Mouse (Mus musculus): ENCODE results near the gene Ugt1a6b. TPM values are rescaled to one million over a fixed set of nuclear protein-coding genes. Genes with fewer than 3 reads are reported as not detected.

Ugt1a6b gene
- polyA plus RNA-seq, 1 experiment from 2014 or later: 0.13 TPM

DNA sequence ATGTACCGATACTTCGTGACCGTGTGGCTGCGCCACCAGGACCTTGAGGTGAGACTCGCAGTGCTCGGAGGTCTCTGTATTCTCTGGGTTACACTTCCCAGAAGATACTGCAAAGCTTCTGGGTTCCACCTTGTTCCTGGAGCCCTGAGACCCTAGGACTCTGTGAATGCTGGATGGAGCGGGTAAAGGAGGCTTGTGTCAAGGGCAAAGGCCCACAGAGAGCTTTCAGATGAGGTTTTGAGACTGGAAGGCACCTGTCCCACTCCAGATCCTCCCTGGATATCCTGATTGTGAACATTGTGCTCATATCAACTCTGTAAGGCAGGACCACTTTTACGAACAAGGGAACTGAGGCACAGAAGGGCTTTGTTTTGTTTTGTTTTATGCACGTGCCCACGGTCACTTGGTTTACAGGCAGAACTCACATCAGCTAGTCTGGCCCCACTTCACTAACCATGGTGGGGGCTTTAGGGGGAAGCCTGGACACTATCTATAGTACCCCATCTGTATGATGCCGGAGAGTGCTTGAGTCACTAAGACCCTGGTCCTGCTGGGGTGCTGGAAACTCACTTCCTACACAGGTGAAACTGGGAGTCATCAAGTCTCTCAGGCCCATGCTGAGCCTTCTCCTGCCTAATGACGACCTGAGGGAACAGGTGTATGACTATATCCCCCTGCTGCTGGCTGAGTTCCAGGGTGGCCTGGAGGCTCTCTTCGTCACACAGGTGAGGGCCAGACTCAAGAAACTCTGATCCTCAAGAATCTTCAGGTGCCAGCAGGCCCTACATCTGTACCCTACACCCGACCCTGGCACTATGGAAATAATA is 130.6 kb downstream of the Ugt1a6b start:
- Histone ChIP-seq H3K27ac (replicated peaks; ENCODE audit: low read depth, low read length) (no peak overlapping the region), H3K4me3 (replicated peaks; ENCODE audit: low read depth, low read length) (no peak overlapping the region), H3K27me3 (ENCODE audit: control insufficient read depth, insufficient read depth, low read length) (no peaks in the 10 kb centered on the region), H3K9me3 (ENCODE audit: control insufficient read depth, low read length) (peaks cover 98% of the 10 kb centered on the region), H3K4me2 (ENCODE audit: low read length) (no peak overlapping the region), H3K4me1 (ENCODE audit: control insufficient read depth, insufficient read depth, low read length) (no peaks in the 10 kb centered on the region), H3K36me3 (ENCODE audit: control insufficient read depth, insufficient read depth, low read length) (no peaks in the 10 kb centered on the region), H3K9ac (replicated peaks; ENCODE audit: low read length) (no peak overlapping the region)
- 67% methylated on average over 14 of the region's 14 CpGs for WGBS
- no peak for DNase-seq
- 0 out of 2 replicates have a peak, but pooled peaks have one; percentile 4 for ATAC-seq (ENCODE audit: low FRiP score, low TSS enrichment)

DNA sequence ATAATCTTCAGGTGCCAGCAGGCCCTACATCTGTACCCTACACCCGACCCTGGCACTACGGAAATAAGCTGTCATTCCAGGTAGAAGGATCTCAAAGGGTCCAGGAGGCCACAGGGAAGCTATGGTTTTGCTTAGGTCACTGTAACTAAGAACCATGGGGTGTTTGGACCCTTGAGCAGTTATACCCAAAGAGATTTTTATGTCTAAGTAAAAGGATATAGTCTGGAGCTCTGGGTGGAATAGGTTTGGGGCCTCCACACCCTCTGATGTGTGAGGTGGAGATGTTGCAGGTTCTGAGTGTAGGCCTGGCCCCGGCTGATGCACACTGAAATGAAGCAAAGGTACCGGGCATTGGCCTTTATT is 131.2 kb downstream of the Ugt1a6b start:
- Histone ChIP-seq H3K4me1 (ENCODE audit: control insufficient read depth, insufficient read depth, low read length) (no peaks in the 10 kb centered on the region), H3K36me3 (ENCODE audit: control insufficient read depth, insufficient read depth, low read length) (no peaks in the 10 kb centered on the region), H3K9ac (replicated peaks; ENCODE audit: low read length) (no peak overlapping the region), H3K4me3 (replicated peaks; ENCODE audit: low read depth, low read length) (no peak overlapping the region), H3K9me3 (ENCODE audit: control insufficient read depth, low read length) (peaks cover 98% of the 10 kb centered on the region), H3K4me2 (ENCODE audit: low read length) (no peak overlapping the region), H3K27me3 (ENCODE audit: control insufficient read depth, insufficient read depth, low read length) (no peaks in the 10 kb centered on the region), H3K27ac (replicated peaks; ENCODE audit: low read depth, low read length) (no peak overlapping the region)
- no peak for ATAC-seq (ENCODE audit: low FRiP score, low TSS enrichment)
- DNase-seq: no peak
- WGBS: 66% methylated on average over 4 of the region's 4 CpGs

DNA sequence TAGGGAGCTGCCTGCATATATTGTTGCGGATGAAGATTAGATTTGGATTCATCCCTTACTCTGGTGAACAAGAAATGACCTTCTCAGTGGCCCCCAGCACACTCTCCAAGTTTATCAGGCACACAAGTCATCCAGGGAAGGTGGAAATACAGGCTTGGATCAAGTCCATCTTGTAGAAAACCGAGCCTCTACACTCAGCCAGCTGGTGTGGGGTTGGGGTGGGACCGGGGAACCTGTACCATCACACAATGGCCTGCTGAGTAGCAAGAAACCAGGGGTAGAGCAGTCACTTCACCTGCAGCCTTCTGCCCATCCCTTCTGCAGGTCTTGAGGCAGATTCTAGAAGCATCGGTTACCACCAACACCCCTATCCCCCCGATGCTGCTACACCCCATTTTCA is 131.6 kb downstream of the Ugt1a6b start:
- Histone ChIP-seq H3K36me3 (ENCODE audit: control insufficient read depth, insufficient read depth, low read length) (no peaks in the 10 kb centered on the region), H3K27ac (replicated peaks; ENCODE audit: low read depth, low read length) (no peak overlapping the region), H3K9ac (replicated peaks; ENCODE audit: low read length) (no peak overlapping the region), H3K4me3 (replicated peaks; ENCODE audit: low read depth, low read length) (no peak overlapping the region), H3K27me3 (ENCODE audit: control insufficient read depth, insufficient read depth, low read length) (no peaks in the 10 kb centered on the region), H3K4me2 (ENCODE audit: low read length) (no peak overlapping the region), H3K9me3 (ENCODE audit: control insufficient read depth, low read length) (peaks cover 98% of the 10 kb centered on the region), H3K4me1 (ENCODE audit: control insufficient read depth, insufficient read depth, low read length) (no peaks in the 10 kb centered on the region)
- DNase-seq: no peak
- 0 out of 2 replicates have a peak, but pooled peaks have one; percentile 0 for ATAC-seq (ENCODE audit: low FRiP score, low TSS enrichment)
- 43% methylated on average over 5 of the region's 5 CpGs for WGBS

DNA sequence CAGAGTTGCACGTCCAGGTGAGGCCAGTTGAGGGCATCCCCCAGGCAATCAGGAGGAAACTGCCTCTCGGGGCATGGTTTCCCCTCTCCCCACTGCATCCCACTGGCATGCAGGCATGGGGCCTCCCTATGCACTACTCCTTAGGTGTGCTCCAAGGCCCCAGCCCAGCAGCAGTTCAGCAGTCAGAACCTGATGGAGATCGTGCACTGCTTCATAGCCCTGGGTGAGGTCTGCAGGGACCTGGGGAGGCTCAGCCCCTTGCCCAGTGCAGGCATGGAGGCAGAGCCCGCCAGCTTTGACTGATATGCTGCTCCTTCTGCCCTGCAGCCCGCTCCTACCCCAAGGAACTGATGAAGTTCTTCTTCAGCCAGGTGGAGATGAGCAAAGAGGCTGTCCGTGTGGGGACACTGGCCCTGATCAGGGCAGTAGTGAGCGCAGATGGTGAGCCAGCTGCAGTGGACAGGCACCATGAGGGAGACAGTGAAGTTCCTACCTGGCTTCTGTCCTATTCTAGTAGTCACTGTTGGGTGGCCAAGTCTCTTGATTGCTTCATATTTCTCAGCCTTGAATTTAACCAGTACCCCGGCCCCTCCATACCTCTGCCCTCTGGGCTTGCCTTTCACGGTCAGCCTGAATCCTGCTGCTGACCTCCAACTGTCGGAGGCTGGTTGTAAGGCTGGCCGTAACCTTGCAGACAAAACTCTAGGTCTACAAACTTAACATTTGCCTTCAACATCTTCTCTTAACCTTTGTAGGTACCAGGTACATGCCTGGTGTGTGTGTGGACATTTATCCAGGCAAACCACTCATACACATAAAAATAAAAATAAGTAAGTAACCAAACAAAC is 132.2 kb downstream of the Ugt1a6b start:
- Histone ChIP-seq H3K27me3 (ENCODE audit: control insufficient read depth, insufficient read depth, low read length) (no peaks in the 10 kb centered on the region), H3K4me3 (replicated peaks; ENCODE audit: low read depth, low read length) (no peak overlapping the region), H3K9me3 (ENCODE audit: control insufficient read depth, low read length) (peaks cover 98% of the 10 kb centered on the region), H3K36me3 (ENCODE audit: control insufficient read depth, insufficient read depth, low read length) (no peaks in the 10 kb centered on the region), H3K4me1 (ENCODE audit: control insufficient read depth, insufficient read depth, low read length) (no peaks in the 10 kb centered on the region), H3K4me2 (ENCODE audit: low read length) (no peak overlapping the region), H3K27ac (replicated peaks; ENCODE audit: low read depth, low read length) (no peak overlapping the region), H3K9ac (replicated peaks; ENCODE audit: low read length) (no peak overlapping the region)
- ATAC-seq (ENCODE audit: low FRiP score, low TSS enrichment): 0 out of 2 replicates have a peak, but pooled peaks have one; percentile 5
- 65% methylated on average over 11 of the region's 11 CpGs for WGBS
- DNase-seq: no peak

DNA sequence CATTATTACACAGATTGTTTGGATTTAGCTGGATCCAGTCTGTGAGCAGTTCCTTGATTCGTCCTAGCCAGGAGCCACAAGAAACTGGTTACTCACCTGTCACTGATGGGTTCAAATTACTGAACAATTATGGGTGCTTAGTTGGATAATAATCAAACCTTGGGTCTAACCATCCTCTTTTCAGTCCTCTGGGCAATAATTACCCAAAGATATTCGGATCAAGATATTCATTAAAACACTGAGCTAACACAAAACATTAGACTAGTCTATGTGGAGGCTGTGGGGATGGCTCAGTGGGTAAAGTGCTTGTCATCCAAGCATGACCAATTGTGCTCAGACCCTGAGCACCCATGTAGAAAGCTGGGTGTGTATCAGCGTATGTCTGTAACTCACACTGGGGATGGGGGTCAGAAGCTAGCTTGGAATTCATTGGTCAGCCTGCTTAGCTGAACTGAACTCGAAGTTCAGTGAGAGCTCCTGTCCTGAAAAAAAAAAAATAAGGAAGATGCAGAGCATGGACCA is 132.9 kb downstream of the Ugt1a6b start:
- ATAC-seq (ENCODE audit: low FRiP score, low TSS enrichment) (no peak), DNase-seq (no peak)
- Histone ChIP-seq H3K4me1 (ENCODE audit: control insufficient read depth, insufficient read depth, low read length) (no peaks in the 10 kb centered on the region), H3K4me2 (ENCODE audit: low read length) (no peak overlapping the region), H3K27ac (replicated peaks; ENCODE audit: low read depth, low read length) (no peak overlapping the region), H3K27me3 (ENCODE audit: control insufficient read depth, insufficient read depth, low read length) (no peaks in the 10 kb centered on the region), H3K9ac (replicated peaks; ENCODE audit: low read length) (no peak overlapping the region), H3K9me3 (ENCODE audit: control insufficient read depth, low read length) (peaks cover 98% of the 10 kb centered on the region), H3K4me3 (replicated peaks; ENCODE audit: low read depth, low read length) (no peak overlapping the region), H3K36me3 (ENCODE audit: control insufficient read depth, insufficient read depth, low read length) (no peaks in the 10 kb centered on the region)
- WGBS: 58% methylated on average over 4 of the region's 4 CpGs

DNA sequence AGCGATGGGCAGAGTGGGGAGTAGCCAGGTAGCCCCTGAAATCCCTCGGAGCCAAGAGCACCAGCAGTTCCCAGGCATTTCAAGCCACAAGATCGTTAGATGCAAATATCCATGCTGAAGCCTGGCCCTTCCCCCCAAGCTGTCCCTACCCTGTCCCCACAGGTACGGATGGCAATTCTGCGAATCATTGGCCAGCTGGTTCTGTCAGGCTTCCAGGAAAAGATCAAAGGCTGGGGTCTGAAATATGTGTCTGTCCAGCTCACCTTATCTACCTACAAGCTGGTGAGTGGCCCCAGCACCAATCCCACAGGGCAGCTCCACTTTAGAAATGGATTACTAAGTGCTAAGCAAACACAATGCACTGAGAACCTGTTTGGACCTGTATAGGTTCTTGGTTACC is 134.3 kb downstream of the Ugt1a6b start:
- Histone ChIP-seq H3K4me3 (replicated peaks; ENCODE audit: low read depth, low read length) (no peak overlapping the region), H3K9me3 (ENCODE audit: control insufficient read depth, low read length) (peaks cover 98% of the 10 kb centered on the region), H3K9ac (replicated peaks; ENCODE audit: low read length) (no peak overlapping the region), H3K4me1 (ENCODE audit: control insufficient read depth, insufficient read depth, low read length) (no peaks in the 10 kb centered on the region), H3K36me3 (ENCODE audit: control insufficient read depth, insufficient read depth, low read length) (no peaks in the 10 kb centered on the region), H3K27ac (replicated peaks; ENCODE audit: low read depth, low read length) (no peak overlapping the region), H3K4me2 (ENCODE audit: low read length) (no peak overlapping the region), H3K27me3 (ENCODE audit: control insufficient read depth, insufficient read depth, low read length) (no peaks in the 10 kb centered on the region)
- 79% methylated on average over 5 of the region's 5 CpGs for WGBS
- no peak for DNase-seq
- no peak for ATAC-seq (ENCODE audit: low FRiP score, low TSS enrichment)

DNA sequence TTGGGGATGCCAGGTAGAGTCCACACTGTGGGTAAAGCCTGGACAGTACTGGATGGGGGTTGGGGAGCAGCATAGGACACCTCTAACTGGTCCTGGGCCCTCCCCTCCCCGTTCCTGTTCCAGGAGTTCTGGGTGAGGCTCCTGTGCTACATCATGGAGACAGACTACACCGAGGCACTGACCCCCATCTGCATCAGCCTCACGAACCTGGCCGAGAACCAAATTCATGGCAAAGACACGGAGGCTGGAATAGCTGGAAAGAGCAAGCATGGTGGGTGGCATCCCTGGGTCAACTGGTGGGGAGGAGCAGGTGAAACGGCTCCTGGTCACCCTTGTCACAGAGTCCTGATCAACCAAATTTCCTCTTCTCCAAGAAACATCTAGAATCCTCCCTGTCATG is 135.7 kb downstream of the Ugt1a6b start:
- WGBS: 78% methylated on average over 6 of the region's 6 CpGs
- Histone ChIP-seq H3K27ac (replicated peaks; ENCODE audit: low read depth, low read length) (no peak overlapping the region), H3K36me3 (ENCODE audit: control insufficient read depth, insufficient read depth, low read length) (no peaks in the 10 kb centered on the region), H3K9me3 (ENCODE audit: control insufficient read depth, low read length) (peaks cover 96% of the 10 kb centered on the region), H3K4me2 (ENCODE audit: low read length) (no peak overlapping the region), H3K9ac (replicated peaks; ENCODE audit: low read length) (no peak overlapping the region), H3K4me1 (ENCODE audit: control insufficient read depth, insufficient read depth, low read length) (no peaks in the 10 kb centered on the region), H3K4me3 (replicated peaks; ENCODE audit: low read depth, low read length) (no peak overlapping the region), H3K27me3 (ENCODE audit: control insufficient read depth, insufficient read depth, low read length) (no peaks in the 10 kb centered on the region)
- ATAC-seq (ENCODE audit: low FRiP score, low TSS enrichment): no peak
- DNase-seq: no peak

DNA sequence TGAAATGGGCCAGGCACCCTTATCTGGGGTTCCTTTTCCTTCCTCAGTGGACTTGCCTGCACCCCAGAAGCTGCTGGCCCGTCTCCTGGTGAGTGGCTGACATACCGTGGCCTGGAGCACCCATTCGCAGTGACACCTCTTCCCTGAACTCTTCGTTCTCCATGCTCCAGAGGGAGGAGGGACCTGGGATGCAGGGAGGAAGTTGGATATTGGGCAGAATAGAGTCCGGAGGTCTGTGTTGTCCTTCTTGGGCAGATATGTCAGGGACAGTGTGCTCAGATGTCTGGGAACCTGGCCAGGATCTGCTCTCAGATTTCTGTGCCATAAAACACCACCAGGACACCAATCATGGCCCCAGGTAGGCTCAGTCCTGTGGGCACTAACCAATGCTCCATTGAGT is 137.0 kb downstream of the Ugt1a6b start:
- H3K27me3 ChIP-seq (ENCODE audit: control insufficient read depth, insufficient read depth, low read length): no peaks in the 10 kb centered on the region
- DNase-seq (no peak), ATAC-seq (ENCODE audit: low FRiP score, low TSS enrichment) (no peak)
- no peaks in the 10 kb centered on the region for H3K36me3 ChIP-seq (ENCODE audit: control insufficient read depth, insufficient read depth, low read length)
- H3K9ac ChIP-seq (replicated peaks; ENCODE audit: low read length): no peak overlapping the region
- WGBS: 76% methylated on average over 5 of the region's 5 CpGs
- H3K9me3 ChIP-seq (ENCODE audit: control insufficient read depth, low read length): peaks cover 96% of the 10 kb centered on the region
- H3K4me3 ChIP-seq (replicated peaks; ENCODE audit: low read depth, low read length): no peak overlapping the region
- no peak overlapping the region for H3K27ac ChIP-seq (replicated peaks; ENCODE audit: low read depth, low read length)
- no peak overlapping the region for H3K4me2 ChIP-seq (ENCODE audit: low read length)
- H3K4me1 ChIP-seq (ENCODE audit: control insufficient read depth, insufficient read depth, low read length): no peaks in the 10 kb centered on the region
